Mouse (Mus musculus): ENCODE measurements around the gene Arhgap27.

GRCm38 (mm10) chr11:103346236-103346635 is 17.3 kb downstream of the Arhgap27 start:
- no peak for TF ChIP-seq CTCF (IDR thresholded peaks at IDR 0.05; ENCODE audit: low read depth, low read length)
- no peak for TF ChIP-seq POLR2A (IDR thresholded peaks at IDR 0.05; ENCODE audit: insufficient read depth, low read length)
